Mouse (Mus musculus) heart, embryonic 16.5 days (tissue): ENCODE data around the gene Gtf2f2. TPM values are rescaled to one million over a fixed set of nuclear protein-coding genes. Genes with fewer than 3 reads are reported as not detected.
A peak's percentile ranks its signal among the peaks of the same experiment; 100 is the strongest.

Experiments
- ATAC-seq: fragments of 200-750 bp; cut with Nextera tagmentation; replicated peaks from 2 replicates; pipeline ENCODE4 v1.8.0; 2017; ENCODE audit warnings: moderate number of reproducible peaks; ENCODE audit not compliant: insufficient read depth, low FRiP score; ENCODE audit errors: extremely low read depth
- H3K27ac ChIP-seq: fragments of 300-500 bp; sonication (generic); 2 replicates; pipeline ENCODE4 v1.5.1; 2014; ENCODE audit warnings: mild to moderate bottlenecking, low read length, control low read depth, moderate library complexity
- H3K27me3 ChIP-seq: fragments of 300-500 bp; sonication (generic); 2 replicates; pipeline ENCODE4 v1.6.1; 2014; ENCODE audit warnings: low read length, mixed read lengths; ENCODE audit not compliant: control insufficient read depth, insufficient read depth
- H3K36me3 ChIP-seq: fragments of 300-500 bp; sonication (generic); 2 replicates; pipeline ENCODE4 v1.6.1; 2014; ENCODE audit not compliant: control insufficient read depth, insufficient read depth
- H3K4me1 ChIP-seq: fragments of 300-500 bp; sonication (generic); 2 replicates; pipeline ENCODE4 v1.6.1; 2014; ENCODE audit warnings: low read length, mixed read lengths; ENCODE audit not compliant: control insufficient read depth, insufficient read depth
- H3K4me2 ChIP-seq: fragments of 300-500 bp; sonication (generic); 2 replicates; pipeline ENCODE4 v1.6.1; 2014; ENCODE audit warnings: low read depth, mild to moderate bottlenecking, control low read depth, low read length
- H3K4me3 ChIP-seq: fragments of 300-500 bp; sonication (generic); 2 replicates; pipeline ENCODE4 v1.5.1; 2014; ENCODE audit warnings: mild to moderate bottlenecking, control low read depth, low read length
- H3K9ac ChIP-seq: fragments of 300-500 bp; sonication (generic); 2 replicates; pipeline ENCODE4 v1.6.1; 2014; ENCODE audit warnings: low read length, control low read depth
- H3K9me3 ChIP-seq: fragments of 300-500 bp; sonication (generic); replicated peaks from 2 replicates; pipeline ENCODE4 v1.6.1; 2016; ENCODE audit warnings: low read length; ENCODE audit not compliant: control insufficient read depth
- WGBS: fragments of 180-500 bp; shearing (Covaris S2); extraction: QIAGEN DNeasy Blood & Tissue Kit; methylation state at CpG from one replicate; pipeline ENCODE4 v1.1.7; 2014; 5-methylcytosine and 5-hydroxymethylcytosine counted together
- polyA plus RNA-seq: library from polyadenylated mRNA; unstranded; fragments of >200 nt; fragmentation: Nextera tagmentation; extraction: Ambion mirVana; gene quantifications from 2 replicates; pipeline ENCODE4 v1.2.1, GENCODE M21; 2015

Gene Gtf2f2
- 23.2 and 29.2 TPM in 2 replicates for polyA plus RNA-seq

GRCm38 (mm10) chr14:76010102-76011061 lies at the start of gene Gtf2f2:
Gene Gtf2f2 (minus strand): TSS chr14:76010865.
- H3K9ac ChIP-seq, result peak within 1 kb of the TSS; percentile 89
- no peaks in the 10 kb centered on the region for H3K9me3 ChIP-seq
- peak; percentile 91 for ATAC-seq
- peaks cover 2% of the 10 kb centered on the region; the same call in 1 of the 2 replicates for H3K36me3 ChIP-seq
- H3K4me3 ChIP-seq, result peak within 1 kb of the TSS; percentile 98
- H3K27ac ChIP-seq, result peak within 1 kb of the TSS; percentile 88
- no peaks in the 10 kb centered on the region for H3K27me3 ChIP-seq
- peak within 1 kb of the TSS; percentile 70 for H3K4me2 ChIP-seq
- 1% methylated on average over 67 of the region's 67 CpGs for WGBS
- H3K4me1 ChIP-seq, result peaks cover 13% of the 10 kb centered on the region

DNA sequence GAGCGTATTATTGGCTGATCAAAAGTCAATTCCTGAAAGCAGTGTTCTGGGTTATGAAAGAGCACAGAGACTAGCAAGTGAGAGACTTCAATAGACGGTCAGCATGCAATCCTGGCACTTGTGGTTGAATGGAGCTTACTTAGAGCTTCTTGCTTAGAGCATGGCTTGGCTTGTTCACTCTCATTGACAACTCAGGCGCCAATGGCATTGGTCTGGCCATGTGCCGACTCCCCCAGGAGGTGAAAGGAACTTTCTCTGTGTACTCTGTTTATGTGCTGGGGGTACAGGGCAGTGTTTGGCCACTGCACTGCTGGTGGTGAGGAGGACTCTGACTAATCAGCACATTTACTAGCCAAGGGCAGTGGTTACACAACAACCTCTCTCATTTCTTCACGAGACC lies 48.8 kb upstream of the Gtf2f2 start:
- H3K36me3 ChIP-seq, result no peaks in the 10 kb centered on the region

DNA sequence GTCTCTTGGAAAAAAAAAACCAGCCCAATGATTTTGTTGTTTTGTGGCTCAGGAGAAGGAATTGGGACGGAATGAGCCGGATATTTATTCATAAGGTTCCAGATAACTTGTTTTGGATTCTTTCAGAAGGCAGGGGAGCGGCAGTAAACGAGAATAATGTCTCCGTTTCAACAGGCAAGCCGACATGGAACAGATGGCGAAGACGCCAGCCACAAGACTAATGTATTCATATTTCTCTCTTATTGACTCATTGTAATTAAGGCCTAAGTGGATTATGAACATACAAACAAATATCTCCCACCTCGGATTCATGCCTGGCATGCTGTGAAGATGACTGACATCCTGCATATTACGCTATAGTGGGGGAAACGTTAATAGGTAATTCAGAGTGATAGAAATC lies 43.1 kb upstream of the Gtf2f2 start:
- 75% methylated on average over 11 of the region's 11 CpGs for WGBS
- no peak overlapping the region for H3K4me2 ChIP-seq

More for the DNA sequence above, 48.8 kb upstream of the Gtf2f2 start:
- Histone ChIP-seq H3K4me2 (no peak overlapping the region), H3K27me3 (no peaks in the 10 kb centered on the region), H3K4me1 (peaks cover 2% of the 10 kb centered on the region; the same call in 1 of the 2 replicates), H3K27ac (no peak overlapping the region), H3K9ac (no peak overlapping the region), H3K4me3 (no peak overlapping the region), H3K9me3 (no peaks in the 10 kb centered on the region)
- ATAC-seq, result no peak
- 70% methylated on average over 5 of the region's 5 CpGs for WGBS

GRCm38 (mm10) chr14:76051966-76052365 lies 41.3 kb upstream of the Gtf2f2 start:
- no peaks in the 10 kb centered on the region for H3K36me3 ChIP-seq
- H3K9ac ChIP-seq, result no peak overlapping the region
- no peak overlapping the region for H3K4me2 ChIP-seq
- no peaks in the 10 kb centered on the region for H3K9me3 ChIP-seq
- 76% methylated on average over 7 of the region's 7 CpGs for WGBS
- no peaks in the 10 kb centered on the region for H3K27me3 ChIP-seq
- H3K4me1 ChIP-seq, result peaks cover 5% of the 10 kb centered on the region; the same call in 1 of the 2 replicates
- no peak overlapping the region for H3K4me3 ChIP-seq
- H3K27ac ChIP-seq, result no peak overlapping the region
- no peak for ATAC-seq

More for the DNA sequence above, 43.1 kb upstream of the Gtf2f2 start:
- H3K9me3 ChIP-seq, result no peaks in the 10 kb centered on the region
- H3K27ac ChIP-seq, result no peak overlapping the region
- no peaks in the 10 kb centered on the region for H3K27me3 ChIP-seq
- H3K9ac ChIP-seq, result no peak overlapping the region
- no peaks in the 10 kb centered on the region for H3K36me3 ChIP-seq
- H3K4me1 ChIP-seq, result peaks cover 5% of the 10 kb centered on the region; the same call in 1 of the 2 replicates
- H3K4me3 ChIP-seq, result no peak overlapping the region
- no peak for ATAC-seq

DNA sequence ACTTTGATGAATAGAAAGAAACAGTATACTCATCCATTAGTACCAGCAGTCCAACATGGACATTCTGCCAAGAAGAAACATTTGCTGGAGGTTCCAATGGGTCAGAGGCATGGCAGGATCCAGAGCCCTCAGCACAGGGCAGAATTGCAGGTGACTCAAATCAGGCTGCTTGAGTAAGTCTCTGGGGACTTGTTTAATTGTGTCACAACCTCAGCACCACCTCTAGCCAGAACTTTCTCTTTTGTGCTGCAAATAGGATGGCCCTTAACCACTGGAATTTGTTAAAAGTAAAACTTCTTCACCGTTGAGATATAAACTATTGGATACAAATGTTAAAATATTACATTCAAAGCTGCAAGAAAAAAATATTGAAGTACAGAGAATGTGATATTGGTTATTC lies 35.1 kb upstream of the Gtf2f2 start:
- ATAC-seq, result no peak
- Histone ChIP-seq H3K27me3 (no peaks in the 10 kb centered on the region), H3K27ac (no peak overlapping the region), H3K9ac (no peak overlapping the region), H3K9me3 (no peaks in the 10 kb centered on the region), H3K4me1 (no peaks in the 10 kb centered on the region), H3K4me3 (no peak overlapping the region), H3K4me2 (no peak overlapping the region), H3K36me3 (no peaks in the 10 kb centered on the region)
- 48% methylated on average over 1 of the region's 1 CpGs for WGBS

- Histone ChIP-seq H3K4me3 (no peak overlapping the region), H3K4me2 (no peak overlapping the region), H3K9me3 (no peaks in the 10 kb centered on the region), H3K4me1 (no peaks in the 10 kb centered on the region), H3K27ac (no peak overlapping the region), H3K36me3 (no peaks in the 10 kb centered on the region), H3K27me3 (no peaks in the 10 kb centered on the region), H3K9ac (no peak overlapping the region)
- 48% methylated on average over 3 of the region's 3 CpGs for WGBS
- ATAC-seq, result no peak
Measured at GRCm38 (mm10) chr14:76044164-76044557, 33.5 kb upstream of the Gtf2f2 start.

DNA sequence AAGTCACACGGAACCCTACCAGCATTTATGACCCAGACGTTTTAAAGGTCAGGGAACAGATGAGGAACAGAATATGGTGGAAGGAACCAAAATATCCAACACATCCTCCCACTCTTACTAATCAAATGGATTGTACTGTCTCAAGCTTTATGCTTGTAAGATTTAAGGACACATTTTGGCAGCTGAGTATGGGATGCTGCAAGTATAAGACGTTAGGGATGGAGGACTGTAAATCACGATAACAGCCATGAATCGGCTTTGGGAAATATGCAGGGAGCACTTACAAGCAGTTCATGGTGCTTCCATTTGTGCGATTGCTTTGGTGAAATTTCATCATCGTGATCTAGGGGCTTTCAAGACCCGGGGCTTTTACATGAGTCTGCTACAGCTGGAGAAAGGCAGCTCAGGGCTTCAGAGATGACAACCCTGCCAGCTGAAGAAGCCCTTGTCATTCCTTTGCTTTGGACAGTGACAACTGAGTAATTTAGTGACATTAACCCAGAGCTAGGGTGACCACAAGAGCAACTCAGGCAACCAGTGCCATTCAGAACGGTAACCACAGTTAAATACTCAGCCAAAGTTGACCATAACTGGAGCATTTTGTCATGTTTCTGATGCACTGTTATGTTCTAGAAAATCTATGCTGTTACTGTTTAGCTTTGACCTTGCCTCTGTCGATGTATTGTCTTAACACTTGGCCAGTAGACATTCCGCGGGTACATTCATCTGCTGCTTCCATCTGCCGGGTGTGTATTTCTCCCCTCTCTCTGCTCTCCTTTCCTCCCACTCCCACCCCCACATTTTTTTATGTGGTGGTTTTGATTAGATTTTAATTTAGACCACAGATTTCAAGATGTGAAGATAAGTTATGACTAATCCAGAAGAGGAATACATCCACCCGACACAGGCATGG lies 32.8 kb upstream of the Gtf2f2 start:
- Histone ChIP-seq H3K9me3 (no peaks in the 10 kb centered on the region), H3K27ac (no peak overlapping the region), H3K9ac (no peak overlapping the region), H3K4me1 (no peaks in the 10 kb centered on the region), H3K4me2 (no peak overlapping the region), H3K36me3 (no peaks in the 10 kb centered on the region), H3K4me3 (no peak overlapping the region), H3K27me3 (no peaks in the 10 kb centered on the region)
- ATAC-seq, result no peak
- WGBS, result 79% methylated on average over 14 of the region's 14 CpGs

DNA sequence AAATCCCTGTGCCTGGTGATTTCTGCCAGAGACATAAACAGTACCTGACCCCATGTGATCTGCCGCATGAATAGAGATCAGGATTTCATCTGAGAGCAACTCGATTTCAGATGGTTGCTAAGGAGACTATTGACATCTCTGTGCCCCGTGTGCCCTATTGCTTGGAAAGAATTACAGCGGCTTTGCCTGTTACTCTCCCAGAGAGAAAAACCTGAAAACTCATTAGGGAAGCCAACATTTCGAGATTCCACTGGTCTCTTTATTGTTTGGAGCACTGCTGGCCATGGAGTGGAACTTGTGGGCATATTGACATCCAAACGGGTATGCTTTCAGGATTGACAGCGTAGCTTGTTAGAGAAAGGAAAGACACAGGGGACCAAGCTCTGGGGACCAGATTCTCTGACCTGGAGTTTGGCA lies 22.6 kb upstream of the Gtf2f2 start:
- no peak overlapping the region for H3K4me3 ChIP-seq
- peaks cover 6% of the 10 kb centered on the region for H3K4me1 ChIP-seq
- WGBS, result 60% methylated on average over 7 of the region's 7 CpGs
- H3K27ac ChIP-seq, result no peak overlapping the region
- H3K9me3 ChIP-seq, result no peaks in the 10 kb centered on the region
- no peaks in the 10 kb centered on the region for H3K36me3 ChIP-seq
- H3K4me2 ChIP-seq, result no peak overlapping the region
- no peak for ATAC-seq
- H3K9ac ChIP-seq, result no peak overlapping the region
- no peaks in the 10 kb centered on the region for H3K27me3 ChIP-seq
